Mouse (Mus musculus) ovary, adult 18-20 months (tissue): ENCODE measurements around the gene Kctd15.

Source experiments
- DNase-seq: peaks from one replicate; pipeline ENCODE4 v3.0.0; 2022; ENCODE audit warnings: low spot score, mixed read lengths

Gene Kctd15

DNA sequence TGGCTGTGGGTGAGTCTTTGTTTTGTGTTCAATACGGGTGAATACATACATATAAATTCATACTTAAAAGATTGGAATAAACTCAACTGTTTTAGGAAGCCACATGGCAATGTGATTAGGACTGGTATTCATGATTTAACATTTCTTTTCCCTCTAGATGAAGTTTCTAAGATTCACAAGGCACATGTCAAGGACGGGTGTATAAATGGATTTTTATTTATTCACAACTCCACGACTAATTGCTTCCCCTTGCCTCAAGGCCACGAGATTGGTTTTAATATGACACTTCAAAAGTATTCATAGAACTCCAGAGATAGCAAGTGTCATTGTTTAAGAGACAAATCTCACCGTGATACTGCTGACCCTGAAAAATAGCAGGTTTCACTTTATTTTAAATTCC, at the start of gene Kctd15:
TSS of gene Kctd15 (minus strand) at position 101 of the 400 bp plus-strand sequence.
- no peak for DNase-seq

DNA sequence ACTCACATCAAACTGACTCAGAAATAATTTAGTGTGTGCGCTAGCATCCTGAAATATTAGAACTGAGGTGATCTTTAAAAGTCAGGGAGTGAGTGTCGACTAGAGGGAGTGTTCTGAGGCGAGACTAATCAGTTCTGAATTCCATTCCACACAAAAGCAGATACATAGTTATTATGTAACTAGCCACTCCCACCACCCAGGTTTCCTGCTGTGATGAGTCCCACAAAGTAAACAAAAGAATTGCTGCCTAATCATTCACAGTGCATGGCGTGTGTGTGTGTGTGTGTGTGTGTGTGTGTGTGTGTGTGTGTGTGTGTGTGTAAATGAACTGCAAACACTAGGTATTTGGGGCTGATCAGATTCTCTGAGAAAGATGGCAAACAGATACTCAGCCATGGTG, 47.9 kb upstream of the Kctd15 start:
- no peak for DNase-seq

DNA sequence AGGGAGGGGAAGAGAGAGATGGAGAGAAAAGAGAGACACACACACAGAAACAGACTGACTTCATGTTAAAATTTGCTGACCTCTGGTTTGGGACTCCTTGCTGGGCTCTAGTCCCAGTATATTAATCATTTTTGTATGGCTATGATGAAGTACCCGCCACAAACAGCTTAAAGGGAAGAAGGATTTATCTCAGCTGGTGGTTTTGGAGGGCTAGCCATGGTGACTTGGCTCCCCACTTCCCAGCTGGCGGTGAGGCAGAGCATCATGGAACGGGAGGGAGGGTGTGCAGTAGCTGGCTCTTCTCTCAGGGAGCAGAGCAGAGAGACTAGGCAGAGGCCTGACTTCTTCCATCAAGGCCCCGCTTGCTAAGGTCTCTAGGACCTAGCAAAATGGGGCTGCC, 46.9 kb upstream of the Kctd15 start:
- no peak for DNase-seq

DNA sequence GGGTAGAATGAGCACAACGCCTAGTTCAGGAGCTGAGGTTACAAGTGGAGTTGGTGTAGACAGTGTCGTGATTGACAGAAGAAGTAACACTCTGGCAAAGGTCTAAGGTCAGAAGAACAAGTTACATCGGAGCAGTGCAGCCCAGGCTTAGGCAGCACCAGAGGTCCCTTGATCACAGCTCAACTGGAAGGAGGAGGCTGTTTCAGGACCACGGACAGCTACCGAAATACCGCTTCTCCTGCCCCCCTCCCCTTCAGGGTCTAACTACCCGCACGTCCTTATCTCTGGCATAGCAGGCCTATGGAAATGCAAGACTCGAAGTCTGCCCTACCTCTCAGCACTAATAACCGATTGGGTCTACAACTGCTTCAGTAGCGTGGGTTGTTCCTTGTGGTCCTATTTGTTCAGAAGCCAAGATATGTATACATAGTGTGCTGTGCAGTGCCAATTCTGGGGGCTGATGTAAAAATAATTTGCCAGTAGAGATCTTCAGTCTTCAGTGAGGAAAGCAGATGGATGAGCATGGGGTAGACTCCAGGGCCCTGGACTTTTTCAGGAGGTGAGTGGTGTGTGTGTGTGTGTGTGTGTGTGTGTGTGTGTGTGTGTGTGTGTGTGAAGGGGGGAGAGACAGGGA, 46.3 kb upstream of the Kctd15 start:
- no peak for DNase-seq

DNA sequence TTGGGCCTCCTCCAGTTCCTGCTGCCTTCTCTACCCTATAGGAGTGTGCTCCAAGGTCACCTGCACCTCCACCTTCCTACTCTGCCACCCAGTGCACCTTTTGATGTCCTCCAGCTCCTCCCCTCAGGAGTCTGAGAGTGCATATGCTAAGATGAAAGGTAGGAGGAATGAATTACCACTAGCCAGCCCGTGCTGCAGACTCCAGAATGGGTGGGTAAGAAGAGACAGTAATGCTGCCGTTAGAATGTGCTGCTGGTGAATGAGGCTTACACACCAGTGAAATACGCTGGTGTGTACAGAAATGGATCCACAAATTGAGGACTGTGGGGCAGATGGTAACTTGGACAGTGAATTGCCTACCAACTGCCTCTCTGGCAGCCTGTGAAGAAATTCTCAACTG, 43.4 kb upstream of the Kctd15 start:
- DNase-seq: no peak

DNA sequence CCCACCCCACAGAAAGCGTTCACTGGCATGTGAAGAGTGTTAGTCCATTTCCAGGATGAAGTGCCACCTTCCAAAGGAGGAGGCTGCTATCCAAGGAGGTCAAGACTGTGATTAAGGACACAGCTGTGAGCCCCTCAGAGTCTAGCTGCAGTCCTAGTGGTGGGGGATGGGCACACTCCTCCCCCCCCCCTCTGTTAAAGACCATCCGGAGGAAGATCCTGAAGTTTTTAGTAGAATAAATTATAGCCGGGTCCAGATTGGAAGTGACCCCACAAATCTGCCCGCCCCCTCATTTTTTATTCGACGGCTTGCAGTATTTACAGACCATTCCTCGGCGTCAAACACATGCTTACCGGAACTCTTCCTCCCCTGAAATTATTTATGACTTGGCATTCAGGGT, 41.7 kb upstream of the Kctd15 start:
- DNase-seq: no peak

DNA sequence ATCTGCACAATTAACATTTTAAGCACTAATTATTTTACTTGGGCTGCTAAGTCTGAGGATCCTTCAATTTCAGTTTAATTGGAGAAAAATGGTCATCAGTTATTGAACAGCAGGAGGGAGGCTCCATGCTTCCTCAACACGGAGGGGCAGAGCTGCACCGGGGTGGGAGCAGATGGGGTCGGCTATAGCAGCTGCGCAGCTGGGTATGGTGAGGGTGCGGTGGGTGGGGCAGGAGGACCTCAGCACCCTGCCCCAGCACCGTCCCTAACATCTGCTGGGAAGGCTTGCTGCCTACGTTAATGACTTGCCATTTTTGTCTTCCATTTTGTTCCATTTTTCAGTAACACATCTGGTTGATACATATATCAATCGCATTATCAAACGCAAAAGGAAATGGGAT, 39.6 kb upstream of the Kctd15 start:
- no peak for DNase-seq

DNA sequence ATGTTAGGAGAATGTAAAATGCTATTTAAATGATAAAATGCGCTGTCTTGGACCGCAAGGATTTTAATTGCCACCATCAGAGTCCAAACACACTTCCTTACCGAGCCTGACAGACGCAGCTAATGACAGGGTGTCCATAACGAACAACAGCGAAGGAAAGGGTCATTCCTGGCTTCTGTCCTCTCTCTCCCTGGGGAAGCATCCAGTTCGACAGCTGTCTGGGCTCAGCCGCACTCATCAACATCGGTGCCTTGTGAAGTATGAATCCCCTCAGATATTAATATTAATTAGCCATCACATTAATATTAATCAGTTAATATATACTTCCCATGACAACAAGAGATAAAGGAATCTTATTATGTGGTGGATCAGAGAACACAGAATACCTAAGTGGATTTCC, 38.4 kb upstream of the Kctd15 start:
- no peak for DNase-seq

DNA sequence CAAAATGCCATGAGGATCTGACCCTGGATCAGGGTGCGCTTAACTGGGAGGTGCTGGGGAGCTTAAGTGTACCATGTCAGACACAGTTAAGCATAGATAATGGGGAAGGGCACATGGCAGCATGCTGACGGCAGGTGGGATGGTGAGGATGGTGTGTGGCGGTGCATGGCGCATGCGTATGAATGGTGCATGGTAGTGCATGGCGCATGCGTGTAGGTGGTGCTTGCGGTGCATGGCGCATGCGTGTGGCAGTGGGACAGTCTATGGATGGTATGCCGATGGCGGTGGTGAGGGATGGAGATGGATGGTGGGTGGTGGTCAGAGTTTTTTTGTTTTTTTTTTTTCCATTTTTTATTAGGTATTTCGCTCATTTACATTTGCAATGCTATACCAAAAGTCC, 37.4 kb upstream of the Kctd15 start:
- no peak for DNase-seq

DNA sequence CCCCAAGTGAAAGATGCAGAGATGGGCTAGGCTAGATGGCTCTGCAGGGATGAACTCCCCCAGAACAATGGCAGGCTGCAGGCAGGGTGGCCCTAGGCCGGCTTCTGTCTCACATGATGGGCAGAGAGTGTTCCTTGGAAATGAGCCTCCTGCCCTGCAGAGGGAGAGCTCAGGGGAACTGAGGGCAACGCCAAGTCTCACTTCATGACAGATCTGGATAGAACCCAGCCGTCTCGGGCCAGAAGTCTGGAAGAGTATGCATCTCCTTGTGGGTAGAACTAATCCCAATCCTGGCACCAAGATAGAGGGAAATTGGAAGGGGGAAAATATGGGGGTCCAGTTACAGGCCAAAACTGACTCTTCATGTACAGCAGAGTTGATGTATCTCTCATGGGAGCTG, 36.5 kb upstream of the Kctd15 start:
- DNase-seq: no peak

DNA sequence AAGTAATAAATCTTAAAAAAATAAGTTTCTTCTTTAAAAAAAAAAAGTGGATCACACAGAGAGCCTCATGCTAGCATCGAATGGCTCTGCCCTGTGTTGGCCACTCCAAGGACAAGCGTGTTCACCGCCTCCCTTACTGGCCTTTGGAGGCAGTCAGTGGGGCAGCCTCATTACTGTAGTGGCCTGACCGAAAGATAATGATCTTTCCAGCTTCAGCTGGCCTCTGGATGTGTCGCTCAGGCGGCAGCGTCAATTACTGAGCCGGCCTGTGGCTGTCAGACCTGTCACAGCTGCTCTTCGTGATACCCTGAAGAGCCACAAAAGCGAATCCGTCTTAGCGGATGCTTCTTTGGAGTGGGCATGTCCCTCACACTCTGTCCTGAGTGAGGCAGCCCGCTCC, 33.6 kb upstream of the Kctd15 start:
- DNase-seq: no peak

DNA sequence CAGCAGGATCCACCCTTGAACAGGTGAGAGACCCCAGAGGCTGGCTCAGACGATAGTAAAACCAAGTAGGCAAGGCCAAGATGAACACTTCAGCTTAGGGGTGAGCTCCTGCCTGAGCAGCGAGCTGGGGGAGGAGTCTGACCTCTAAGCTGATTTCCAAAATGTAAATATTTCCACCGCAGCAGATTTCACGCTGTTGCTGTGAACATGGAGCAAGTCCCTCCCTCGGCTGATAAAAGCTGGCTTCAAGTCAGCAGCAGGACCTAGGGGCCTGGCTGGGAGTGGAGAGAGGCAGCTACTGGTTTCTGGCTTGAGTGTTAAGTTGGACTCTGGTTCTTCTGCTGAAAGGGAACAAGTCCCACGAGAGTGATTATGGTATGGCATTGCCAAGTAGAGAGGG, 32.5 kb upstream of the Kctd15 start:
- peak; percentile 64 for DNase-seq

DNA sequence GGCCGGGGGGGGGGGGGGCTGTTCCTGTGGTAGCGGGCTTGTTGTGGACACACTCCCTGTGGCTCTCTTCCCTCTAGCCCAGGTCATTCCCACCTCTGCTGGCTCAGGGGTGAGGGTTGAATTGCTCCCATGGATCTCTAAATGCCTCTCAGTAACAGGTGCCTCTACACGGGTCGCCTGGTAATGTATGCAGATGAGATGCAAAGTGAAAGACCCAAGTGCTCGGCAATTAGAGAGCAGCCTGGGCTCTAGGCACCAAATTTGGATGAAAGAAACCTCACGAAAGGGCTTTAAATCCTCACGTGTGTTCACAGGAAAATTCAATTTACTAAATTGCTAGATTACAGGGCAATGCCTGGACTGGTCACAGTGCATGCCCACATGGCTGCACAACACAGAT, 29.3 kb upstream of the Kctd15 start:
- DNase-seq: no peak

DNA sequence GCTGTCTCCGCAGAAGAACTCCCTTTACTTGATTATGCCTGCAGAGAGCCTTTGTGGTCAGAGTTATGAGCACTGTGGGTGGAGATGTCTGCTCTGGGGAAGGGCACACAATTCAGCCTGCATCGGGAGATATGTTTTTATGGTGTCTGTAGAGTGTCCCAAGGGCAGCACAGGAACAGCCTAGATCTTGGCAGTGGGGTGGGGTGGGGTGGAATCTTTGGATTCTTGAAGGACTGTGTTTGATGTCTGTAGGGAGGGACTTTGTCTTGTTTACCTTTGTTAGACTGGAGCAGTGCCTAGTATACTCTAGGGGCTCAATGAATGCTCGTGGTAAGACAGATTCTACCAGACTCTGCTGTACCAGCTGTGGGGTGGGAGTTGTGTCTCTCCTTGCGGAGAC, 28.6 kb upstream of the Kctd15 start:
- DNase-seq: peak; percentile 20

DNA sequence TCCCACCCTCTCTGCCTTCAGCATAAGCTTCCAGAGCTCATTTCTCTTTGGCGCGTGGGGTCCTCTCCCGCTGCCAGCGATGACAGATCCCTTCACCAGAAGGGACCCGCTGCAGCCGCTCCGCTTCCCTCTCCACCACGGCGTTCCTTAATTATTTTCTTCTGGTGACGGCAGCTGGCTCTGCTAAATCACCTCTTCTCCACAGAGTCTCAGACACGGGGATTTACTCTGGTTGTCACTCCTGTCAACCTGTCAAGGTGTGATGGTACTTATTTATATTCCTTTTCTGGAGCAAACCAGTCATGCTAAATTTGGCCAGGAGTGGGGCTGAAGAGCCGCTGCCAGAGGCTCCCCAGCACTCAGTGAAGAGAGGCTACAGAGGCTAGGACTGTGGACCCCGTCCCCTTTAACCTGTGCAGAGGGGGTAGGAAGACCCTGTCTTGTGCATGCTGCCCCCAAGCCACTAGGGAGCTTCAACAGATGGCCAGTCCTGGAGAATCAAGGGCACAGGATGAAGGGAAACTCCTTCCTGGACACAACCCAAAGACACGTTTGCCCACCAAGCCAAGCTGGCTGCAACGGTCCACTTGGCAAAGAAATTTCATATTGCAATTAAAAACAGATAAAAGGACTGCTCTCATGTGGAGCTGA, 24.4 kb upstream of the Kctd15 start:
- DNase-seq: no peak

DNA sequence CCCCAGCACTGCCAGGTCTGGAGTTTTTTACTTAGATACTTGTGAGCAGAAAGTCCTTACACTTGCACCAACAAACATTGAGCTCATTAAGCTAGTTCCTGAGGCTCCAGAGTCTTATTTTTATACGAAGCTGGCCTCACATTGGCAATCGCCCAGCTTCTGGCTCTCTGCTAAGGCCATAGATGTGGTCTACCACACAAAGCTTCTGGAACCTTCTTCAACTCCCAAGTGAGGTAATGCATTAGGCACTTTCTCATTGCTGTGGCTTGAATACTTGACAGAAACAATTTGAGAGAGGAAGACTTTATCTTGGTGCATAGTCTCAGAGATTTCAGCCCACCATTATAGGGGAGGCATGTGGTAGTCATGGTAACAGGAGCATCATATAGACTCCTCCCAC, 23.4 kb upstream of the Kctd15 start:
- DNase-seq: no peak

DNA sequence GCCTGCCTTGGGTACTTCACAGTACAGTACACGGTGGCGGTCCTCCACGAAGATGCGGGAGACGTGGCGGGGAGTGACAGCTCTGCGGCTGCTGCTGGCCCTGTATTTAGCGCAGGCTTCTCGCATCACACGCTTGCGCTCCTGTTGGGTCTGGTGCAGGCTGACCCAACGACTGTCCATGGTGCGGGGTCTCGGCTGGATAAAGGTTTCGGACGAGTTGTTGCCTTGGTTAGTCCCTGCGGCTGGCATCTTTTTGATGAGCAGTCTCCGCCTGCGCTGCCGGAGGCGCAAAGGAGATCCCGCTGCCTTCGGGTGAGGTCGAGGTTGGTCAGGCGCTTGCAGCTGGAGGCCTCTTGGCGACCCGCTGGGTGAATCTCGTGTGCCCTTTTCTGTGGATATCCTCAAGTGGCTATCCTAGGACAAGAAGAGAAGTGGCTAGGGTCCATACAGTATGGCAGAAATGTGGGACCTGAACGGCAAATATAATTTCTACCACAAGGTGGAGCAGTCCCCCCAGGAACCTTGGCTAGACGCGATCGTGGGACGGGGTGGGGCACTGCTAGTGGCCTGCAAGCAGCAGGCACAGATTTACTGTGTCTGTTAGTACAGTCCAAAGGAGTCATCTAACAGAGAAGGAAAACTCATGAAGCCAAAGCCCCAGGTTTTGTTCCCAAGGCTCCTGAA, 19.4 kb upstream of the Kctd15 start:
- peak; percentile 33 for DNase-seq

DNA sequence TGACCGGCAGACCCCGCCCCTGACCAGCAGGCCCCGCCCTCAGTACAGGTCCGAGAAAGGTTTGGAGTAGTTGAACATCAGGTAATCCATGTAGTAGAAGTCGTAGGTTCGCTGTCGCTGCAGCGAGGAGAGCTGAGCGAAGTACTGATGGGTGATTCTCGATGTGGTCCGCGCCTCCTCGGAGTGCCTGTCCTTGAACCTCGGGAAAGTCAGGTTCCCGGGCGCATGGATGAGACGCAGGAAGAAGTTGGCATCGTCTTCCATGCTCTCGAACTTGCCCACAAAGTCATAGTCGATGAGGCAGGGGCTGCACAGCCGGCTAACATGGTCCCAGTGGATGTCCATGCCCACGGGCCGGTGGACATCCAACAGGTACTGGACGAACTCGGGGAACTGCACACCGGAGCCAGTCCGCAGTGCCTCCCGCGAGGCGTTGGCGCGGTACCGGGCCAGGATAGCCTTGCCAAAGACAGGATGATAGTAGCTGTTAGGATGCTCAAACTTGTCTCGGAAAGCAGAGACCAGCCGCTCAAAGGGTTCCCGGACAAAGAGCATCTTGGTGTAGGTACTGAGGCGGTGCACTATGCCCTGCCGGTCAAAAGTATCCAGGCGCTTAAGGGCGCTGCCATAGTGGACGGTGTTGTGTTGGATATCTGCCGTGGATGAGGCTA, 18.7 kb upstream of the Kctd15 start:
- DNase-seq: no peak

DNA sequence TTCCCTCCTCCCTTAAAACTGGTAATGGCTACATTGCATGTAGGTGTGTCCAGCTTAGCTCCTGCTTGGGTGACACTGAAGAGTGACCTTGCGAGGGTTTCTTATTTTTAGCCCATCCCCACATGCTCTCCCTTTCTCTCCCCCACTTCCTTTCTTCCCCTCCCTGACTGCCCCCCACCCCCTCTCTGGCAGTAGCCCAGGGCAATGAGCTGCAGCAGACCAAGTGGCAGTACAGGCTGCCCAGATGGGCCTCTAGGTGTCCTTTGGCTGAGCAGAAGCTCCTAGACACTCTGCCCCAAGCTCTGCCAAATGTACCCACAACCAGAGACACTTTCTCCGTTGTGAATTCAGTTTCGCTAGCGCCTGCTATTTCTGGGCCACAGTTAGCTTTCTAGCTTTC, 16.4 kb upstream of the Kctd15 start:
- no peak for DNase-seq

DNA sequence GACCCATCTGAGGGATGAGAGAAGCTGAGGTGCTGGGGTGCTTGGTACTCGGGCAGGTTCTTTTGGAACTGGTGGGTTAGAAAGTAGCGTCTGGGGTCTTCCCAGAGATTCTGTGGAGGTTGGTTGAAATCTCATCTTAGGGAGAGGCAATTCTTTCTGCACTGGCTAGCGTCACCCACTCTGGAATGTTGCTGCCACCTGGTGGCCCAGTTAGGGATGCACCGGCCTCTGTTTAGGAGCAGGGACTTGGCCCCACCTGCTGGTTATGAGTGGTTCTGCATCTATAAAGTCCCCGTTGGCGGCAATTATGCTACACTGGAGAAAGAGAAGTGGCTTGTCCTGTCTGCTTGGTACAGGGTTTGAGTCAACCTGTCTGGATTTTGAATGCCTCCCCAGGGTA, 15.4 kb upstream of the Kctd15 start:
- DNase-seq: peak; percentile 66

DNA sequence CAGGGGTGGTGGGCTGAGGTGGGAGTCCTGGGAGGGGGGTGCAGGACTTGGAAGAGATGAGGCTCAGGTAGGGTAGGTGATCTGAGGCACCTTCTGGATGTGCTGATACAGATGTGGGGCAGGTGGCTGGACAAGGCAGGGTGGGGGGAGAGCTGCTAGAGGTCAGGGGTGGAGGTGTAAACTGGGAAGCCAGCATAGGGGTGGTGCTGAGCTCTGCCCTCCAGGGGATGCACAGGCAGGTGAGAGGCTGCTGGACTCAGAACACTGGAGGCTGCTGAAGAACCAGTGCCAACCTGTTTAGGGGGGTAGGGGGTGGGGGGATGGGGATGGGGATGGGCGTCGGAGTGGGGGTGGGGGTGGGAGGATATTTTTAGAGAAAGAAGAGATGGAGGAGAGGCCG, 14.2 kb upstream of the Kctd15 start:
- no peak for DNase-seq

DNA sequence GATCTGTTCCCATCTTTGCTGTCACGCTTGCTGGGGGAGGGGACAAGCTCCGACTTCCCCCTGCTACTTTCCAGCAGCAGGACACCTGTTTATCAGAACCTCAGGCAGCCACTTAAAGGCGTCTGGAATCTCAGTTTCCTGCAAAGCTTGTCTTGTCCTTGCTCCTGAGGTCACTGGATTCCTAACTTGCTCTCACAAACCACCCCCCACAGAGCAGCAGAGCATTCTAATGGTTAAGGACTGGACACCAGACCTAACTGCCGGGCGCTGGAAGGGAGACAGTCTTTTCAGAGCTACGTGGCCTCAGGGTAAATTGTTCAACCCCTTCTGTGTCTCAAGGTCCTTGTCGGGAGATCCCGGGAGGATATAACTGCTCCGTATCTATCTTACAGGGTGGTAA, 12.8 kb upstream of the Kctd15 start:
- DNase-seq: no peak

DNA sequence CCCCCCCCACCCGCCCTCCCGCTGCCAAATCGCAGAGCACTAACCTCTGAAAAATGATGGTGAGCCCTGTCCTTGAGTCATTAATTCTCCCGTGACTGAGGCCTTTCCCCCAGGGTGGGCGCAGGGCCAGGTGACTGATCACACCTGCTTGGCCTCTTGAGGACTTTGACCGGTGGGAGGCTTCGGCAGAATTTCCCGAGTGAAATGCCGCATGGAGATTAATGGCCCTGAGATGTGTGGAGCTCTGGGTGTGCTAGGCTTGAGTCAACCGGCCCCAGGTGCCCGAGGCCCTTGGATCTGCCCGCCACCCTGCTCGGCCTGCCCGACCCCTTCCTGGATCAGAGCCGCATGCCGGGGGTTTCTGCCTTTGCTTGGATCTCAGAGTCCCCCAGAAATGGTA, 11.3 kb upstream of the Kctd15 start:
- DNase-seq: no peak
